Mouse (Mus musculus) heart, embryonic 12.5 days (tissue): ENCODE data around the gene Cd164l2. TPM values are rescaled to one million over a fixed set of nuclear protein-coding genes. Genes with fewer than 3 reads are reported as not detected.

ENCODE experiments used
- ATAC-seq: fragments of 200-750 bp; cut with Nextera tagmentation; 2 replicates; pipeline ENCODE4 v1.8.0; 2017; ENCODE audit warnings: moderate TSS enrichment, moderate library complexity; ENCODE audit not compliant: insufficient number of reproducible peaks, low FRiP score
- H3K27ac ChIP-seq: fragments of 300-500 bp; sonication (generic); 2 replicates; pipeline ENCODE4 v1.5.1; 2016; ENCODE audit warnings: mild to moderate bottlenecking, moderate library complexity; ENCODE audit not compliant: poor library complexity, severe bottlenecking
- H3K27me3 ChIP-seq: fragments of 300-500 bp; sonication (generic); replicated peaks from 2 replicates; pipeline ENCODE4 v1.6.1; 2016; ENCODE audit warnings: mild to moderate bottlenecking, moderate library complexity
- H3K36me3 ChIP-seq: fragments of 300-500 bp; sonication (generic); 2 replicates; pipeline ENCODE4 v1.6.1; 2016; ENCODE audit warnings: mild to moderate bottlenecking, moderate library complexity
- H3K4me1 ChIP-seq: fragments of 300-500 bp; sonication (generic); replicated peaks from 2 replicates; pipeline ENCODE4 v1.6.1; 2016; ENCODE audit warnings: mild to moderate bottlenecking
- H3K4me2 ChIP-seq: fragments of 300-500 bp; sonication (generic); 2 replicates; pipeline ENCODE4 v1.6.1; 2016; ENCODE audit warnings: mild to moderate bottlenecking, moderate library complexity
- H3K4me3 ChIP-seq: fragments of 300-500 bp; sonication (generic); 2 replicates; pipeline ENCODE4 v1.5.1; 2016; ENCODE audit warnings: mild to moderate bottlenecking
- H3K9ac ChIP-seq: fragments of 300-500 bp; sonication (generic); 2 replicates; pipeline ENCODE4 v1.6.1; 2016; ENCODE audit warnings: mild to moderate bottlenecking, moderate library complexity
- H3K9me3 ChIP-seq: fragments of 300-500 bp; sonication (generic); replicated peaks from 2 replicates; pipeline ENCODE4 v1.6.1; 2016; ENCODE audit warnings: mild to moderate bottlenecking, moderate library complexity
- WGBS: fragments of 180-500 bp; shearing (Covaris S2); methylation state at CpG from one replicate; pipeline ENCODE4 v1.1.7; 2016; 5-methylcytosine and 5-hydroxymethylcytosine counted together
- polyA plus RNA-seq: library from polyadenylated mRNA; unstranded; fragments of >200 nt; fragmentation: Nextera tagmentation; extraction: Ambion mirVana; gene quantifications from 2 replicates; pipeline ENCODE4 v1.2.1, GENCODE M21; 2016

The Cd164l2 gene
- 0.34 TPM in 1 of 2 replicates, not detected in the other for polyA plus RNA-seq

DNA sequence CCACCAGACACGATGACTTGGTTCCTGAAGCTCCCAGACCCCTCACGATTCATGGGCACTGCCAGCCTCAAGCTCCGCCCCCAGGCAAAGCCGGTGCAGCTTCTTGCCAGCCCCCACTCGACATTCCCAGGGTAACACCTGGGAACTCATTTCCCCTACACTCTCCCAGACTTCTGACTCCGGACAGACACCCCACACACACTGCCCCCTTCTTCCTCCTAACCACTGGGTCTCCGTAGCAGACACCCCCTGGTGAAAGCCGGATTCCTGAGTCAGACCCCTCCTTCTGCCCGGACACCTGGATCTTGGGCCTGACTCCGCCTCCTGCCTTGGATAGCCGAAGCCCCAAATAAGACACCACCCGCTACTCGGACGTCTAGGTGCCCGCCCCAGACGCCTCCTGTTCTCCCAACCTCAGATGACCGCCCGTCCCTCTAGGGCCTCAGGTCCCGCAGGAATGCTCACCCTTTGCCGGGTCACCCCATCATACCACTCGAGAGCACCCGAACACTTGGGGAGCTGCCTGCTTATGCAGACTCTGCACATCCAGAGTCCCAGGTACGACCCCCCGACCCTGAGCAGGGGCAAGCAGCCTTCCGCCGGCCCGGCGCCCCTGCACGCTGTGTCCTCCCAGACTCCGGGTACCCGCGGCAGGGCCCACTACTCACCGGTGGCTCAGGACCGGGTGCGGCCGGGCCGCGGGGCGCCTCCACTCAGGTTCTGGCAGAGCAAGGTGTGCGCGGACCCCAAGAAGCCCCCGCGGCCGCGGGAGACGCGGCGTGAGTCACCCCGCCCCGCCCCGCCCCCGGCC lies at the start of gene Cd164l2, which contains the start of gene Gpr3:
Gene Cd164l2, plus strand, starts transcription at position 381 of the 811 bp plus-strand sequence.
Gene Gpr3, minus strand, starts transcription at position 786 of the 811 bp plus-strand sequence.
- H3K36me3 ChIP-seq, result no peaks in the 10 kb centered on the region
- peak within 1 kb of the TSS; percentile 99 for H3K4me2 ChIP-seq
- H3K9me3 ChIP-seq, result no peaks in the 10 kb centered on the region
- H3K4me3 ChIP-seq, result peak within 1 kb of the TSS; percentile 69
- H3K27ac ChIP-seq, result peak within 1 kb of the TSS; percentile 15; the same call in 1 of the 2 replicates
- WGBS, result 2% methylated on average over 52 of the region's 52 CpGs
- ATAC-seq, result peak; percentile 35; the same call in 1 of the 2 replicates
- peaks cover 23% of the 10 kb centered on the region for H3K4me1 ChIP-seq
- H3K27me3 ChIP-seq, result peaks cover 53% of the 10 kb centered on the region
- H3K9ac ChIP-seq, result peak within 1 kb of the TSS; percentile 79

GRCm38 (mm10) chr4:133162196-133162595 lies 49.7 kb upstream of the Cd164l2 start:
- H3K36me3 ChIP-seq, result peaks cover 16% of the 10 kb centered on the region
- 74% methylated on average over 6 of the region's 6 CpGs for WGBS
- no peak overlapping the region for H3K9ac ChIP-seq
- H3K4me2 ChIP-seq, result no peak overlapping the region
- no peak overlapping the region for H3K4me3 ChIP-seq
- H3K27ac ChIP-seq, result no peak overlapping the region
- H3K27me3 ChIP-seq, result no peaks in the 10 kb centered on the region
- H3K9me3 ChIP-seq, result no peaks in the 10 kb centered on the region
- no peak for ATAC-seq
- H3K4me1 ChIP-seq, result peaks cover 34% of the 10 kb centered on the region

- Histone ChIP-seq H3K9ac (no peak overlapping the region), H3K4me1 (peaks cover 35% of the 10 kb centered on the region), H3K27me3 (no peaks in the 10 kb centered on the region), H3K36me3 (peaks cover 14% of the 10 kb centered on the region), H3K9me3 (no peaks in the 10 kb centered on the region), H3K4me3 (no peak overlapping the region), H3K4me2 (no peak overlapping the region), H3K27ac (peak overlapping the region; percentile 59)
- ATAC-seq, result peak; percentile 22; the same call in 1 of the 2 replicates
- 62% methylated on average over 9 of the region's 9 CpGs for WGBS
Observed at GRCm38 (mm10) chr4:133166773-133167172, 45.2 kb upstream of the Cd164l2 start.

DNA sequence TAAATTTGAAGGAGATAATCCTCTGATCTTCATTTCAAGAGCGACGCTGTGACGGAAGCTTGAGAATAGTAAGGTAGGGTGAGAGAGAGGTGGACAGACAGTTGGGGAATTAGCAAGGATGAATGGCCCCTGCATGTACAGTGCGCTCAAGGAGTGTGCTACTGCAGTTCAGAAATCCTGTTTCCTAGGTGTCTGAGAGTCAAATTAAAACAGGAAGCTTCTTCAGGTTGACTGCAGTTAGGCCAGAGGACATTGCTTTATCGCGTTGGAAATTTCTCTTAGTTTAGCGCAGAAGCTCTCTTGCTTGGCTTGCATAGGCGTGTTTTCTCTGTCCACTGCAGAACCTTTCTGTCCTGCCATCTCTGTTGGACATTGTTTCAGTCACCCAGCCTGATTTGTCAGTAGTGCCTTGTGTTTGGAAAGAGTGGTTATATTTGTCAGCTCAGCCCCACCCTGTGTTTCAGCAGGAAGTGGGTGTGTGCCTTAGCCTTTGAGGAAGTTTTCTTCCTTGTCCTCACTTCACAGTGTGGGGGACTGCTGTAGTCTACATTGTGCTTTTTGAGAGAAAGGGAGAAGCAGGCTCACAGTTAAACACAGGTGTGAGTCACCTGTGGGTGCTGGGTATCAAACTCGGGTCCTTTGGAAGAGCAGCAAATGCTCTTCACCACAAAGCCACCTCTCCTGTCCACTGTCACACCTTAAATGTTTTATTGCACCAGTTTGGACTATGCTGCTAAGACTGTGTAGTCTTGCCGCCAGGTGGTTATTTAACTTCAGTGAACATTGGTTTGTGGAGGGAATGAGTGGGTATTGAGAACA lies 42.5 kb upstream of the Cd164l2 start:
- Histone ChIP-seq H3K4me1 (peaks cover 55% of the 10 kb centered on the region), H3K36me3 (peaks cover 17% of the 10 kb centered on the region), H3K4me3 (no peak overlapping the region), H3K4me2 (no peak overlapping the region), H3K9me3 (no peaks in the 10 kb centered on the region), H3K27me3 (no peaks in the 10 kb centered on the region), H3K9ac (no peak overlapping the region), H3K27ac (peak overlapping the region; percentile 27)
- no peak for ATAC-seq
- 73% methylated on average over 10 of the region's 10 CpGs for WGBS

DNA sequence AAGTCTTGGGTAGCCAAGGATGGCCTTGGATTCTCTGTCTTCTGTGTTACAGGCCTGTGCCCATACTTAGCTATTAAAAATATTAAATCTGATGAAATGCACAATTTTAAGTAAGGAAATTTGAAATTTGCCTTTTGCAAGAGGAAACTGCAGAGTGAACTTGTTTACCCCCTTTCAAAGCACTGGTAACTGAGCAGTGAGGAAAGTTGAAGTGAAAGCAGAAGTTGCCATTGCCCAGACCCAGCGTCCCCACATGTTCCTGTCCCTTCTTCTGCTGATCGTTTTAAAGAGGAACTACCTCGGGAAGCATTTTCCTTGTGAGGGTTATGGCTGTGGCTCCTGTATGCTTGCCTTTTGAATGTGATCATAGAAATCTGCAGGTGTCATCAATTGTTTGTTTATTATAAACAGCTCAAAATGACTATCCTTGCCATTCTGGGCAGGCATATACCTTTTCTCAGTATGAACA lies 41.8 kb upstream of the Cd164l2 start:
- no peaks in the 10 kb centered on the region for H3K27me3 ChIP-seq
- peaks cover 59% of the 10 kb centered on the region for H3K4me1 ChIP-seq
- H3K36me3 ChIP-seq, result peaks cover 13% of the 10 kb centered on the region
- no peaks in the 10 kb centered on the region for H3K9me3 ChIP-seq
- peak overlapping the region; percentile 14; the same call in 1 of the 2 replicates for H3K27ac ChIP-seq
- no peak overlapping the region for H3K4me2 ChIP-seq
- H3K9ac ChIP-seq, result no peak overlapping the region
- WGBS, result 64% methylated on average over 3 of the region's 3 CpGs
- H3K4me3 ChIP-seq, result no peak overlapping the region
- no peak for ATAC-seq

GRCm38 (mm10) chr4:133170616-133171015 lies 41.3 kb upstream of the Cd164l2 start:
- peaks cover 65% of the 10 kb centered on the region for H3K4me1 ChIP-seq
- no peak for ATAC-seq
- no peak overlapping the region for H3K4me2 ChIP-seq
- no peak overlapping the region for H3K4me3 ChIP-seq
- H3K27me3 ChIP-seq, result no peaks in the 10 kb centered on the region
- H3K9me3 ChIP-seq, result no peaks in the 10 kb centered on the region
- H3K9ac ChIP-seq, result no peak overlapping the region
- peak overlapping the region; percentile 14; the same call in 1 of the 2 replicates for H3K27ac ChIP-seq
- H3K36me3 ChIP-seq, result peaks cover 12% of the 10 kb centered on the region; the same call in 1 of the 2 replicates

DNA sequence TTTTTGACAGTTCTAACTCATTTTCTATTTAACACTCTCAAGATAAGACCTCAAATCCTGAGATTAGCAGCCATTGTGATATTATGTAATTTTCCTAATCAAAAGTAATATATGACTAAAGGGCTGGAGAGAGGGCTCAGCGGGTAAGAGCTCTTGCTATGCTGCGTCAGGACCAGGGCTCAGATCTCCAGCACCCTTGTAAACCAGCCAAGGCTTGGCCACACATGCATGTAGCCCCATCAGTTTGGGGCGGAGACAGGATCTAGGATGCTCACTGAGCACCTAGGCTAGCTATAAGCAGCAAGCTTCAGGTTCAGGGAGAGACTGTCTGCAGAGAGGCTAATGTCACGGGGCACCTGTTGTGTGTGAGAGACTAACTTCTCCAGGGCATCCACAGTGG lies 39.5 kb upstream of the Cd164l2 start:
- Histone ChIP-seq H3K4me1 (peaks cover 68% of the 10 kb centered on the region), H3K9me3 (no peaks in the 10 kb centered on the region), H3K9ac (no peak overlapping the region), H3K27ac (0 out of 2 replicates have a peak overlapping the region, but pooled peaks have one; percentile 3), H3K4me3 (no peak overlapping the region), H3K27me3 (no peaks in the 10 kb centered on the region), H3K4me2 (no peak overlapping the region), H3K36me3 (peaks cover 16% of the 10 kb centered on the region; the same call in 1 of the 2 replicates)
- ATAC-seq, result no peak
- 91% methylated on average over 4 of the region's 4 CpGs for WGBS

DNA sequence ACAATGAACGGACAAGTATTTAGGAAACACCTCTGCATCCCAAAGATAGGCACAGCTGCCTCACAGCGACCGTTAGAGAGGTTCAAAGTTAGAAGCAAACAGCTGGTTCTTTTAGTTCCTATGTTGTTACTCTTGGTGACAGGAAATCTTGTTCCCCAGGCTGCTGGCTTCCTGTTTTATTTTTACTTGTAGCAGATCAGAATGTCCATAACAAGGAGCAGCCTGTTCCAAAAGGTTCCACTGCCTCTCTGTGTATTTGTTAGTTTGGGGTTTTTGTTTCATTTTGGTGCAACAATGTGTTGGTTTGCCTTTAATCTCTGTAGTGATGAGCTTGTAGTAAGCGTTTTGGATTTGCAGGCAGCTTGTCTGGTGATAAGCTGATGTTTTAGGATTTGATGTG lies 37.6 kb upstream of the Cd164l2 start:
- Histone ChIP-seq H3K27ac (peak overlapping the region; percentile 73), H3K4me3 (no peak overlapping the region), H3K27me3 (no peaks in the 10 kb centered on the region), H3K4me2 (peak overlapping the region; percentile 4; the same call in 1 of the 2 replicates), H3K4me1 (peaks cover 70% of the 10 kb centered on the region), H3K9me3 (no peaks in the 10 kb centered on the region), H3K9ac (no peak overlapping the region; the same call in 1 of the 2 replicates), H3K36me3 (peaks cover 23% of the 10 kb centered on the region)
- ATAC-seq, result no peak
- WGBS, result 28% methylated on average over 4 of the region's 4 CpGs

DNA sequence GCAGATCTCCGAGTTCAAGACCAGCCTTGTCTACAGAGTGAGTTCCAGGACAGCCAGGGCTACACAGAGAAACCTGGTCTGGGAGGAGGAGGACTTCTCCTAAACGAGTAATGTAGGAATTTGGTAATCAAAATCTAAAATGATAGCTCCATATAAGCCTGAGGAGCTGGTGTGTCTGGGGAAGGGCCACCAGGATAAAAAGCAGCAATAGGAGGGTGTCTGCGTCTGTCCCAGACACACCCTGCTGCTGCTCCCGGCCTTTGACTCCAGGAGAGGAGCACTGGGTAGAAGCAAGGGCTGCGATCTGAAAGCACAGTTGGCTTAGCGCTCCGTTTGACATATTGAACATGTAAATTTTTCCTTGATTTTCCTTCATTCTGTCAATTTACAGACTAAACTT lies 36.7 kb upstream of the Cd164l2 start:
- Histone ChIP-seq H3K27me3 (no peaks in the 10 kb centered on the region), H3K4me1 (peaks cover 62% of the 10 kb centered on the region), H3K36me3 (peaks cover 30% of the 10 kb centered on the region), H3K9me3 (no peaks in the 10 kb centered on the region), H3K4me2 (no peak overlapping the region), H3K27ac (peak overlapping the region; percentile 80), H3K9ac (no peak overlapping the region; the same call in 1 of the 2 replicates), H3K4me3 (no peak overlapping the region)
- 72% methylated on average over 7 of the region's 7 CpGs for whole genome bisulfite sequencing
- no peak for ATAC-seq

GRCm38 (mm10) chr4:133175998-133176760 lies 35.8 kb upstream of the Cd164l2 start:
- H3K9me3 ChIP-seq, result no peaks in the 10 kb centered on the region
- H3K4me2 ChIP-seq, result peak overlapping the region; percentile 35
- no peak overlapping the region for H3K4me3 ChIP-seq
- whole genome bisulfite sequencing, result 40% methylated on average over 14 of the region's 14 CpGs
- ATAC-seq, result no peak
- peak overlapping the region; percentile 80 for H3K27ac ChIP-seq
- peaks cover 55% of the 10 kb centered on the region for H3K4me1 ChIP-seq
- H3K9ac ChIP-seq, result peak overlapping the region; percentile 22; the same call in 1 of the 2 replicates
- no peaks in the 10 kb centered on the region for H3K27me3 ChIP-seq
- H3K36me3 ChIP-seq, result peaks cover 37% of the 10 kb centered on the region
